Mouse (Mus musculus): Measurements from ENCODE around the gene Luc7l. TPM values are rescaled to one million over a fixed set of nuclear protein-coding genes. Genes with fewer than 3 reads are reported as not detected.
"Not testable (repeated sequence)": the region's sequence is repeated elsewhere in the genome, so short reads cannot be mapped to it uniquely, and the experiment has no call there.

Luc7l gene
- total RNA-seq, 1 experiment from 2014 or later: 73.2 TPM

DNA sequence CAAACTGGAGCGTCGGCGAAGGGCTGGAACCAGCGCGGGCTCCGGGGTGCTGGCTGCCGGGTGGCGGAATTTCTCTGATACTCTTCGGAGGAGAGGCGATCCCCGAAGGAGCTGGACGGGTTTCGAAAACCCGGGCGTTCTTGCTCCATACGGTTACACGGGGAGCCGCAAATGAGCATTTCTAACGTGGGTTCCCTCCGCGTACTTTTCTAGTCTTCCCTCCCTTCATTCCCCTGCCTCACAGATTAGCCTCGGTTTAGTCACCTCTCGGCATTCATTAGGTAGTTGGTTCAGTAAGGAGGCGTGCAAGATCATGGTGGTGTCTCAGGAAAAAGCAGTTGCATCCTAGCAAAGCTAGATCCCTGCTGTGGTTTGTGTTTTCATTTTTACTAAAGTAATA lies 703 bp downstream of the Luc7l start:
- DNase-seq: no peak

DNA sequence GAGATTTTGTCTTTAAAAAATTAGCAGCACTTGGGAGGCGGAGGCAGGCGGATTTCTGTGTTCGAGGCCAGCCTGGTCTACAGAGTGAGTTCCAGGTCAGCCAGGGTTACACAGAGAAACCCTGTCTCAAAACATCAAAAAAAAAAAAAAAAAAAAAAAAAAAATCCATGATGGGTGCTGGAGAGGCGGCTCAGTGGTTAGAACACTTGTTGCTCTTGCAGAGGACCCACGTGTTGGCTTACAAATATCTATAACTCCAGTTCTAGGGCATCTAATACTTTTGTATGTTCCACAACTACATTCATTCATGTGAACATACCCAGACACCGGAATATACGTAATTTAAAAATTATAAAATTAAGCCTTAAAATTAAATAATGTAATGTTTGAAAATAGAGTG lies 2.6 kb downstream of the Luc7l start:
- no peak for DNase-seq

DNA sequence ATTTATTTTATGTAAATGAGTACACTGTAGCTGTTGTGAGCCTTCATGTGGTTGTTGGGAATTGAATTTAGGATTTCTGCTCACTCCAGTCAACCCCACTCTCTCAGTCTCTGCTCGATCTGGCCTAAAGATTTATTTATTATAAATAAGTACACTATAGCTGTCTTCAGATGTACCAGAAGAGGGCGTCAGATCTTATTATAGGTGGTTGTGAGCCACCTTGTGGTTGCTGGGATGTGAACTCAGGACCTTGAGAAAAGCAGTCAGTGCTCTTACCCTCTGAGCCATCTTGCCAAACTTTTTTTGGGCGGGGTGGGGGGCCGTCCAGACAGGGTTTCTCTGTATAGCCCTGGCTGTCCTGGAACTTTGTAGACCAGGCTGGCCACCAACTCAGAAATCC lies 9.1 kb downstream of the Luc7l start:
- DNase-seq: no peak

DNA sequence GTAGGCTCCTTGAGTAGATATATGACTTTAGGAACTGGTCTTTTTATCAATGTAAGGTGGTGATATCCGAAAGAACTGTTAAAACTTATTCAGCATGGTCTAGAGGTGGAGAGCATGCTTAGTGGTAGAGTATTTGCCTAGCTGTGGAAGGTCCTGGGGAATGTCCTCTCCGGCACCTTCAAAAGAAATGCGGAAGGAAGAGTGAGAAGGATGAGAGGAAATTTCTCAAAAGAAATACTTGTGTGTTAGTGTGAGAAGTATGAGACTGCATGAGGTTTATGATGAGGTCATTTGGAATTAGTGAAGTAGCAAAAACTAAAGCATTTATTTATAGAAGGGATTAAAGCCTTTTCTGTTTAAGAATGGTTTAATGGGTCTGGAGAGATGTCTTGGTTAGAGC lies 9.7 kb downstream of the Luc7l start:
- DNase-seq: no peak

DNA sequence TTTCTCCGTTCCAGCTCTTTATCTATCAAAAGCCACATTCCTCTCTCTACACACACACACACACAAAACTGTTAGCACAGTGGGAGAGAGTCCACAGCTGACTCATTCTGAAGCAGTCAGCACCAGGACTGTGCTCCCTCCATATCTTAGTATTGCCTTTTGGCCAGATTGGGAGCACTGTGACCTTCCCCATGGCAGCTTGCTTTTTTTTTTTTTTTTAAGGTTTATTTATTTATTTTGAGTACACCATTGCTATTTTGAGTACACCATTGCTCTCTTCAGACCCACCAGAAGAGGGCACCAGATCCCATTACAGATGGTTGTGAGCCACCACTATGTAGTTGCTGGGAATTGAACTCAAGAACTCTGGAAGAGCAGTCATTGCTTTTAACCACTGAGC lies 16.2 kb downstream of the Luc7l start:
- DNase-seq: no peak

DNA sequence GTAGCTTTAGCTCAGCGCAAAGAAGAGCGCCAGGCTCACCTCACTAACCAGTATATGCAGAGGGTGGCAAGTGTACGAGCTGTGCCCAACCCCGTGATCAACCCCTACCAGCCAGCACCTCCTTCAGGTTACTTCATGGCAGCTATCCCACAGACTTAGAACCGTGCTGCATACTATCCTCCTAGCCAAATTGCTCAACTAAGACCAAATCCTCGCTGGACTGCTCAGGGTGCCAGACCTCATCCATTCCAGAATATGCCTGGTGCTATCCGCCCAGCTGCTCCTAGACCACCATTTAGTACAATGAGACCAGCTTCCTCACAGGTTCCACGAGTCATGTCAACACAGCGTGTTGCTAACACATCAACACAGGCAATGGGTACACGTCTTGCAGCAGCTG lies 16.9 kb downstream of the Luc7l start:
- DNase-seq: not testable (repeated sequence)

DNA sequence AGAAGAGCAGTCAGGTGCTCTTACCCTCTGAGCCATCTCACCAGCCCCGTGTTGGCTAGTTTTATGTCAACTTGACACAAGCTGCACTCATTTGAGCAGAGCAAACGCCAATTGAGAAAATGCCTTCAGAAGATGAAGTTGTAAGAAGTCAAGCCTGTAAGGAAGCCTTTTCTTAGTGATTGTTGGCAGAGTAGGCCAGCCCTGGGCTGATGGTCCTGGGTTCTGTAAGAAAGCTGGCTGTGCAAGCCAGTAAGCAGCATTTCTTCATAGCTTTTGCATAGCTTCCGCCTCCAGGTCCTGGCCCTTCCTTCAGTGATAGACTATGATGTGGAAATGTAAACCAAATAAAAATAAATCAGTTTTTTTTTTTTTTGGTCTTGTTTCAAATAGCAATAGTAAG lies 19.9 kb downstream of the Luc7l start:
- DNase-seq: no peak

DNA sequence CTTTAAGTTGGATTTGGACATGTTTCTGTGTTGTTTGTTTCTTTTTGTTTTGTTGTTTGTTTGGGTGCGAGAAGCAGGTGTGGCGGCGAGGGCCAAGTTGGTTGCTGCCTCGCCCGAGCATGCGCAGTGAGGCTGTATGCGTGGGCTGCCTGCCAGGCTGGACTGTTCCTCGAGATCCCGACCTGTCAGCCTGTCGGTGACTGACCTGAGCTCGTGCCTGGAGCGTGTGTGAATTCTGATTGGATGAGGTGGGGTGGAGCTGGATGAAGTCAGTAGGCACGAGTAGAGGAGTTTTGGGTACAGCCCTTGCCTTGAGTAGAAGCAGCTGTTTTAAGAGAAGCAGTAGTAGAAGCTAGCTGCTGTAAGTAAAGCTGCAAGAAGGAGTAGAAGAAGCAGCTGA lies 23.2 kb downstream of the Luc7l start:
- DNase-seq: no peak

DNA sequence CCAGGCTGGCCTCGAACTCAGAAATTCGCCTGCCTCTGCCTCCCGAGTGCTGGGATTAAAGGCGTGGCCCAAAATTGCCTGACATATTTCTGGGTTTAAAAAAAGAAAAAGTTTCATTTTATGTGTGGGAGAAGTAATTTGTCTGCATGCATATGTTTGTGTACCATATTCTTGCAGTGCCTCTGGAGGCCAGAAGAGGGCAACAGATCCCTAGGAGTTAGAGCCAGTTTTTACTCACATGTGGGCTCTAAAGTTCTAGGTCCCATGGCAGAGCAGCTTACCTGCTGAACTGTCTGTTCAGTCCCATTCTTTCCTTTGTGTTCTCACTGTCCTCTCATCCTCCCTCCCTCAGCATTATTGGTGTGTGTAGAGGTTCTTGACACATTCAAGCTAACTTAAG lies 24.0 kb downstream of the Luc7l start:
- DNase-seq: no peak

DNA sequence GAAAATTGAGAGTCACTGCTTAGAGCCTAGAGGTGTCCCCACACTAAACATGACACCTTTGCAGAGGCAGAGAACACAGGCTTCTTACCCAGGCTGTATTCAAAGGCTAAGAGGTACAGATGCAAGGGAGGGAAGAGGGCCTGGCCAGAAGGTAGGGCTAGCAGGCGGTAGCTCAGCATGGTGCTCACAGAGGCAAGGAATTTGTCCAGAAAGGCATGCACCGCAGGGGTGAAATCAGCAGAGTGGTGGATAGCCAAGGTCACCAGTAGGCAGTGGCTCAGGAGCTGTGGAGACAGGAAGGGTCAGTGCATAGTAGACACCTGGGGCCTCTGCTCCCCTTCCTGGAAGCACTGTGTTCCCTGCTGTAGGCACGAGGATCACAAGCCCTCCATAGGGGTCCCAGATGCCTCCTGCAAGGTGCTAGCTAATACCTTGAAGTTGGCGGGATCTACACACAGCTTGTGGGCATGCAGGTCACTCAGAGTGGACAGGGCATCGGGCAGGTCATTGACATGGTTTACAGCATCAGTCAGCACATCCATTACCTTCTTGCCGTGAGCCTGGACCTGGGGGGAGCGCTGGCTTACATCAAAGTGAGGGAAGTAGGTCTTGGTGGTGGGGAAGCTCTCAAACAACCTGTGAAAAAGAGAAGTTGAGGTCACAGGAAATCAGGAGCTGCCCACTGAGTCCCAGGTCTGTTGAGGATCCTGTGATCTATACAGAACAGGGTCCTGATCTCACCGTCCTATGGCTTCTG lies 33.7 kb downstream of the Luc7l start:
- DNase-seq: no peak

DNA sequence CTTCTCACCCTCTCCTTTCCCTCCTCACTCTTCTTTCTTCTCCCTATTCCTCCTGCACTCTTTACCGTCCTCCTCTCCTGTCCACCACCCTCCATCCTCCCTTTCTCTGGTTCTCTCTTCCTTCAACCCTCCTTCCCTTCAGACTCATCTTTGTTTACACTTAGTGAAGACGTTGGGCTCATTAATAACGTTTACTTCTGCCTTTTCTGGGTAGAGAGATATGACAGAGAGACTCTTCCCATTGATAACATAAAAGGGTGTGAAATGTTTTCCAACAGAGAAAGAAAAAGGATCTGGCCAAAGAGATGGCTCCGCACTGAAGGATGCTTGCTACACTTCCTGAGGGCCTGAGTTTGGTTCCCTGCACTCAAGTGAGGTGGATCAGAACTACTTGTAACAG lies 36.8 kb downstream of the Luc7l start:
- DNase-seq: no peak

DNA sequence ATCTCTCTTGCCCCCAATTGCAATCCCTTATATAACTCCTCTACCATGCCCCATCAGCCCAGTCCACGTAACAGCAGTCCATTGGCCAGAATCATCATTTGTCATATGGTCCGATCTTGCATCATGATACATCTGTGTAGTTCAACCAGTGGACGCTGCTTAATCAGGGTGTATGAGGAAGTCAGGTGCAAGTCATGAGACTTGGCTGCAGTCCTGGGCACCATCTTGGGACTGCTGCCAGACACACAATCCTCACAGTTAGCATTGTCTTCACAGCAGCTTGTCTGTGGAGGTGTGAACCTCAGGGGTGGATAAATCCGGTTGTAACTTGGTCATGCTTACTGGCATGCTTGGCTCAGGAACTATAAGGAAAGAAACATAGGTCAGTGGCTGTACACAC lies 45.6 kb downstream of the Luc7l start:
- DNase-seq: not testable (repeated sequence)

DNA sequence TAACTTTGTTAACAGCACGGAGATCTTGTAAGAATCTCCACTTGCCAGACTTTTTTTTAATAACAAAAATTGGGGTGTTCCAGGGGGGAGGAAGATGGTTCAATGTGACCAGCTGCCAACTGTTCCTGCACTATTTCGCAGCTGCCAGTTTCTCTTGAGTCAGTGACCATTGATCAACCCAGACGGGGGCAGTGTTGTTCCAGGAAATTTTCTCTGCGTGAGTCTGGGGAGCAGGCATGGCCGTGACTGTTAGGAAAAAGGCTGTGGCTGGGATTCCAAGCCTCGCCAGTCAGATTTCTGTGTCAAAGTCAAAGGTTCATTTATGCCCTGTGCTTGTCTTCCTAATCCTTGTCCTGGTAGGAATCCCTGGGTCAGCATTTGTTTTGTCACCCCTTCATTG lies 61.6 kb downstream of the Luc7l start:
- DNase-seq: peak; percentile 69

DNA sequence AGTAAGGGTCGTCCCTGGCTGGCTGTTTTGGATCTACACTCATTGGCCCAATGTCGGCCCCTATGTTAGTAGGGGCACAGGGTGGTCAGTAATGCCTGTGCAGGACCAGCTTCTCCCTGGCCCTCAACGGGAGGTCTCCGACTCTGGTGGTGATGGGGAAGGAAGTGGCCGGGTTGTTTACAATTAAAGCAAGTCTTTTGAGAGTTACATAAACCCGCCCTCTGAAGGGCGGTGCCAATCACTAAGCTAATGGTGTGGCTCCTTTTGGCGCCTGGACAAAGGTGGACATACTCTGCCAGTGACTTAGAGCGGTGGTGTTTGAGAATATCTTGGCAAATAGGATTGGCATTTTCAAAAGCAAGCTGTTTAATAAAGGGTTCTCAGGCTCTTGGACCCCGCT lies 62.8 kb downstream of the Luc7l start:
- DNase-seq: no peak

DNA sequence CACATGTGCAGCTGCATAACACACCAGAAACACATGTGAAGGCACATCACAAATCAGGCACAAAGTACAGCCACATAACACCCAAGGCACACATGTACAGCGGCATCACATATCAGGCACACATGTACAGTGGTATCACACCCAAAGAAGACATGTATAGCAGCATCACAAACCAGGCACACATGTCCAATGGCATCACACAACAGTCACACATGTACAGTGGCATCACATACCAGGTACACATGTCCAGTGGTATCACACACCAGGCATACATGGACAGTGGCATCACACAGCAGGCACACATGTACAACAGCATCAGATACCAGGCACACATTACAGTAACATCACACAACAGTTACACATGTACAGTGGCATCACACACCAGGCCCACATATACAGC lies 65.7 kb downstream of the Luc7l start:
- DNase-seq: no peak

Other genes with a start within 250 kb of the Luc7l start
- 22.7 and 25.2 TPM in 2 replicates for gene Rab11fip3, start 183.3 kb upstream of the Luc7l start, total RNA-seq (2021)
- 18.5 and 22.6 TPM in 2 replicates for gene Decr2, start 162.6 kb upstream of the Luc7l start, total RNA-seq (2021)
- 2.0 and 4.5 TPM in 2 replicates for gene Nme4, start 157.3 kb upstream of the Luc7l start, total RNA-seq (2021)
- gene Tmem8, start 139.6 kb upstream of the Luc7l start, total RNA-seq (2021): 8.6 and 10.8 TPM in 2 replicates
- gene Mrpl28, start 129.4 kb upstream of the Luc7l start, total RNA-seq (2021): 80.3 and 83.4 TPM in 2 replicates
- 40.4 and 42.6 TPM in 2 replicates for gene Axin1, start 114.2 kb upstream of the Luc7l start, total RNA-seq (2021)
- 1.6 and 2.3 TPM in 2 replicates for gene Pdia2, start 53.8 kb upstream of the Luc7l start, total RNA-seq (2021)
- 39.5 and 57.6 TPM in 2 replicates for gene Rgs11, start 49.9 kb upstream of the Luc7l start, total RNA-seq (2021)
- 7.5 and 7.7 TPM in 2 replicates for gene Arhgdig, start 45.1 kb upstream of the Luc7l start, total RNA-seq (2021)
- gene Fam234a, start 8.7 kb upstream of the Luc7l start, total RNA-seq (2021): 97.5 and 119 TPM in 2 replicates
- 49.1 and 57.1 TPM in 2 replicates for gene Neurl1b, start 161.9 kb downstream of the Luc7l start, total RNA-seq (2021)

Data from adrenal gland, postnatal 25 days (tissue).